Mouse (Mus musculus): Measurements from ENCODE around the gene Grin2c. TPM values are rescaled to one million over a fixed set of nuclear protein-coding genes. Genes with fewer than 3 reads are reported as not detected.
A peak's percentile ranks its signal among the peaks of the same experiment; 100 is the strongest.

Gene Grin2c
- polyA plus RNA-seq, 1 experiment = not detected

DNA sequence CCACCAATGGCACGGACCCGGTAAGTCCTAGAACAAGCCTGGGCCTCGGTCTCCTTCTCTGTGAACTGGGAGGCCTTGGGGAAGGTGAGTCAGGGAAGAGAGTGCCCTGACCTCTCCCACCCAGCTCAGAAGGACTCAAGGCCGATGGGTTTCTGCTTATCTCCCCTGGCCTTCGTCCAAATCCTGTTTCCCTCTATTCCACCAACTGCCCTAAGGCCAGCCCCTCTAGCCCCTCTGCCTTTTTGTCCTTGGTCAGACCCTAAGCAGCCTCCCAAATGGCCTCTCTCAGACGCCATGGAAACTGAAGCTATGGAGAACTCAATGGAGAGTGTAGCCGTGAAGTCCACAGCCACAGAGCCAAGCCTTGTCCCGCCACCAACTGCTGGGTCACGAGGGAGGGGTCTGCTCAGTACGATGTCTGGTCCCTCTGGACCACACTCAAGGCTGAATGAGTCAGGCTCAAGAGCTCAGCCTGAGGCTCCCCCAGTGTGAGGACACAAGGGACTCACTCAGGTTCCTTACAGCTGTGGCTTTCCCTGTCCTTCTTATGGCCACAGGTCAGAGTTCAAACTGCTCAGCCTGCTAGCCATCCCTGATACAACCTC, 6.0 kb upstream of the Grin2c start:
- no peaks in the 10 kb centered on the region for H3K79me3 ChIP-seq (ENCODE audit: low read depth)
- H3K27me3 ChIP-seq (ENCODE audit: control insufficient read depth, insufficient read depth, insufficient read length) = no peaks in the 10 kb centered on the region
- H3K36me3 ChIP-seq (ENCODE audit: control insufficient read depth, insufficient read depth) = peaks cover 3% of the 10 kb centered on the region
- no peak overlapping the region for H3K4me3 ChIP-seq (ENCODE audit: insufficient read depth, poor library complexity, severe bottlenecking)
- TF ChIP-seq MYOG (IDR thresholded peaks at IDR 0.05; ENCODE audit: control insufficient read depth, extremely low read depth, insufficient read length) (no peak), MYOD1 (IDR thresholded peaks at IDR 0.05; ENCODE audit: control insufficient read depth, insufficient read length, low read depth) (no peak), CTCF (IDR thresholded peaks at IDR 0.05; ENCODE audit: control insufficient read depth, insufficient read depth, insufficient read length) (no peak), USF1 (IDR thresholded peaks at IDR 0.05; ENCODE audit: low read depth) (no peak), FOSL1 (IDR thresholded peaks at IDR 0.05; ENCODE audit: insufficient read depth, low read length, poor library complexity, severe bottlenecking) (no peak), CEBPB (IDR thresholded peaks at IDR 0.05; ENCODE audit: low read depth) (no peak), MAX (IDR thresholded peaks at IDR 0.05) (no peak)
- H3ac ChIP-seq (ENCODE audit: control insufficient read depth, insufficient read length, low read depth) = no peak overlapping the region
- no peaks in the 10 kb centered on the region for H3K79me2 ChIP-seq (ENCODE audit: control insufficient read depth, insufficient read depth)

DNA sequence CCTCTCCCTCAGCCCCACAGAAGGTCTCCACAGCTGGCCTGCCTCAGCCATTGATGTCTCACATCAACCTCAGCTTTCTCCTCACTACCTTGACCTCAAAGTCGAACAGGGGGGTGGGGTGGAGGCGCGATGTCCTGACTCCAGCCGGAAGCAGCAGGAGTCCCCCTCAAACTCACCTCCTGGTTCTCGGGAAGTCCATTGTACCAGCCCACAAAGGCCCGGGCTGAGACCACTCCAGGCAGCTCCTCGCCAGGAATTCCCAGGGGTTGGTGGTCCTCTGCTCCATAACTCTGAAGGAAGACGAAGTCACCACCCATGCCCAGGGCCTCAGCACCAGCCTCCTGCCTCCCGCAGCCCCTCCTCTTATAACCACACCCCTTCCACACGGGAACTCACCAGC, 4.4 kb upstream of the Grin2c start:
- Histone ChIP-seq H3K27me3 (ENCODE audit: control insufficient read depth, insufficient read depth, insufficient read length) (peaks cover 12% of the 10 kb centered on the region), H3K36me3 (ENCODE audit: control insufficient read depth, insufficient read depth) (peaks cover 3% of the 10 kb centered on the region), H3ac (ENCODE audit: control insufficient read depth, insufficient read length, low read depth) (no peak overlapping the region), H3K4me3 (ENCODE audit: insufficient read depth, poor library complexity, severe bottlenecking) (no peak overlapping the region), H3K79me3 (ENCODE audit: low read depth) (no peaks in the 10 kb centered on the region), H3K79me2 (ENCODE audit: control insufficient read depth, insufficient read depth) (no peaks in the 10 kb centered on the region)
- TF ChIP-seq MAX (IDR thresholded peaks at IDR 0.05) = no peak
- no peak for TF ChIP-seq MYOG (IDR thresholded peaks at IDR 0.05; ENCODE audit: control insufficient read depth, extremely low read depth, insufficient read length)
- TF ChIP-seq MYOD1 (IDR thresholded peaks at IDR 0.05; ENCODE audit: control insufficient read depth, insufficient read length, low read depth) = no peak
- no peak for TF ChIP-seq FOSL1 (IDR thresholded peaks at IDR 0.05; ENCODE audit: insufficient read depth, low read length, poor library complexity, severe bottlenecking)
- TF ChIP-seq CTCF (IDR thresholded peaks at IDR 0.05; ENCODE audit: control insufficient read depth, insufficient read depth, insufficient read length) = no peak

DNA sequence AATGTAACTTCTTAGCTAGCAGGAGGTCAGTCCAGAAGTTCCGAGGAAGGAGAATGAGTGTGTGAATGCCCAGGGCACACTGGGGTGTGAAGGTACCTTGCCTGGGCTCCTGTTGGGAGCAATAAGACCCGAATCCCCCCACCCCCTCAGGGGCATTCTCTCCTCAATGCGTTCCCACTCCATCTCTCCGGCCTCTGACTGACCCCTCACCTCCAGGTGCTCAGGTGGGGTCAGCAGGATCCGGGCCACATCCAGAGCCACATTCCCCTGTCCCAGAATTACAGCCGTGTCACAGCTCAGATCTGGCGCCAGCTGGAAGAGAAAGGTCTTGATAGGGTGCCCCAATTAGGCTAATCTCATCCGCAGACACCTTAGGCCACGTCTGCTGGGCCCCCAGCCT, 4.0 kb upstream of the Grin2c start:
- peaks cover 3% of the 10 kb centered on the region for H3K36me3 ChIP-seq (ENCODE audit: control insufficient read depth, insufficient read depth)
- H3K79me3 ChIP-seq (ENCODE audit: low read depth) = no peaks in the 10 kb centered on the region
- H3ac ChIP-seq (ENCODE audit: control insufficient read depth, insufficient read length, low read depth) = no peak overlapping the region
- TF ChIP-seq MYOG (IDR thresholded peaks at IDR 0.05; ENCODE audit: control insufficient read depth, extremely low read depth, insufficient read length) (no peak), CTCF (IDR thresholded peaks at IDR 0.05; ENCODE audit: control insufficient read depth, insufficient read depth, insufficient read length) (no peak), MAX (IDR thresholded peaks at IDR 0.05) (no peak), CEBPB (IDR thresholded peaks at IDR 0.05; ENCODE audit: low read depth) (no peak), USF1 (IDR thresholded peaks at IDR 0.05; ENCODE audit: low read depth) (no peak), MYOD1 (IDR thresholded peaks at IDR 0.05; ENCODE audit: control insufficient read depth, insufficient read length, low read depth) (no peak)
- H3K27me3 ChIP-seq (ENCODE audit: control insufficient read depth, insufficient read depth, insufficient read length) = peaks cover 16% of the 10 kb centered on the region
- H3K79me2 ChIP-seq (ENCODE audit: control insufficient read depth, insufficient read depth) = no peaks in the 10 kb centered on the region
- H3K4me3 ChIP-seq (ENCODE audit: insufficient read depth, poor library complexity, severe bottlenecking) = no peak overlapping the region

DNA sequence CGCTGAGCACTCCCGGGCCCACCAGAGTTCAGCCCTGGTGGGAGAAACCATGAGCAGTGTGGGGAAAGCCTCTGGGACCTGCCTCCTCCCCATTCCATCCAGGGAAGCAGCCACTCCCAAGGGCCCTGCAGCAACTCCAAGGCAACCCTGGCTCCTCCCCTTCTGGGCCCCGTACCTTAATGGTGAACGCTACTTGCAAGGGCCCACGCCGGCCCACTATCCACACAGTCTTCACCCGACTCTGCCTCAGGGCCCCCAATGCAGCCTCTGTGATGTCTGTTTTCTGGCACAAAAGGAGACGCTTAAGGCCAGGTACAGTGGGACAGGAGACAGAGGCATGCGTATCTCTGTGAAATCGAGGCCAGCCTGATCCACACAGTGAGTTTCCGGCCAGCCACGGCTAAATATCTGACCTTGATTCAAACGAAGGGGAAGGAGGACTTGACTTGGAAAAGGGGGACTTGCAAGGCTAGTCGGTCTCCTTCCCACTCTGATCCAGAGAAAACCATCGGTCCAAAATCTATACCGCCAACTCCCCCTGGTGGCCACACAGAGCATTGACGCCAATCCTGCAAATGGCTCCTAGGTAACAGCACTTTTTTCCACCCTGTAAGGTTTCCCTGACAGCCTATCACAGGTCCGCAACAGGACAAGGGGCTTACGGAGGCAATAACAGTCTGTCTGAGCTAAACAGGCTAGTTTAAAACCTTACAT, 3.3 kb upstream of the Grin2c start:
- Histone ChIP-seq H3K79me3 (ENCODE audit: low read depth) (no peaks in the 10 kb centered on the region), H3K4me3 (ENCODE audit: insufficient read depth, poor library complexity, severe bottlenecking) (no peak overlapping the region), H3K27me3 (ENCODE audit: control insufficient read depth, insufficient read depth, insufficient read length) (peaks cover 23% of the 10 kb centered on the region), H3K36me3 (ENCODE audit: control insufficient read depth, insufficient read depth) (peaks cover 3% of the 10 kb centered on the region), H3ac (ENCODE audit: control insufficient read depth, insufficient read length, low read depth) (no peak overlapping the region), H3K79me2 (ENCODE audit: control insufficient read depth, insufficient read depth) (no peaks in the 10 kb centered on the region)
- TF ChIP-seq CTCF (IDR thresholded peaks at IDR 0.05; ENCODE audit: control insufficient read depth, insufficient read depth, insufficient read length) (peak; percentile 77), MYOD1 (IDR thresholded peaks at IDR 0.05; ENCODE audit: control insufficient read depth, insufficient read length, low read depth) (no peak)

DNA sequence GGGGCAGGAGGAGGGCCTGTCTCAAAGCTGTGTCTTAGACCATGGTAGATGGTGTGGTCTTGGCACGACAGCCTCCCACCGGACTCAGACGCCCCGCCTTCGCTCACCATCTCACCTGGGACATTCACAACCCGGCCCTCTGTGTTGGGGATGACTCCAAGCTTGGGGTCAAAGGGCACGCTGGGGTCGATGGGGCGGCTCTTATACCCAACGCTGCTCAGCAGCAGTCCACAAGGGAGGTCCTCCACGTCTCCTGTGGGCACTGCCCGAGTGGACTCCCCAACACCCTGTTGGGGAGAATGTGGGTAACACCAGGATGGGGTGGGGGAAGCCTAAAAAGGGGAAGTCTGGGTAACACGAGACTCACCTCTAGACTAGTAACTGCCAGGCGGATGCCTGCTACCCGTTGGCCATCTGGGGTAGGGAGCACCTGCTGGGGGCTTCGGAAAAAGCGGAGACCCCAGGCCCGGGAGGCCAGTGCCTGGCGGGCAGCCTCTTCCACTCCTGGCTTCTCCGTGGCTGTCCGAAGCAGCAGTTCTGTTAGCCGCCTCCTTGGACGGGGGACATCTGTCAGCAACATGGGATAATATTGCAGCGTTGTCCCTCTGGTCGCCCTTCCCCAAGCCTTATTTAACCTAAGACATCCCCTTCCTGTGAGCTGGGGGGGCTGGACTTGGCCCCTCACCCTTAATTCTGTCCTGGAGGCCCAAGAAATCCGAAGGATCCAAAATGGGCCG, 2.5 kb upstream of the Grin2c start:
- H3ac ChIP-seq (ENCODE audit: control insufficient read depth, insufficient read length, low read depth) = no peak overlapping the region
- peaks cover 32% of the 10 kb centered on the region for H3K27me3 ChIP-seq (ENCODE audit: control insufficient read depth, insufficient read depth, insufficient read length)
- H3K4me3 ChIP-seq (ENCODE audit: insufficient read depth, poor library complexity, severe bottlenecking) = no peak overlapping the region
- peaks cover 3% of the 10 kb centered on the region for H3K36me3 ChIP-seq (ENCODE audit: control insufficient read depth, insufficient read depth)
- no peaks in the 10 kb centered on the region for H3K79me3 ChIP-seq (ENCODE audit: low read depth)
- TF ChIP-seq USF1 (IDR thresholded peaks at IDR 0.05; ENCODE audit: low read depth) (no peak), MYOG (IDR thresholded peaks at IDR 0.05; ENCODE audit: control insufficient read depth, extremely low read depth, insufficient read length) (no peak), FOSL1 (IDR thresholded peaks at IDR 0.05; ENCODE audit: insufficient read depth, low read length, poor library complexity, severe bottlenecking) (no peak), CEBPB (IDR thresholded peaks at IDR 0.05; ENCODE audit: low read depth) (no peak), CTCF (IDR thresholded peaks at IDR 0.05; ENCODE audit: control insufficient read depth, insufficient read depth, insufficient read length) (no peak), MAX (IDR thresholded peaks at IDR 0.05) (no peak), MYOD1 (IDR thresholded peaks at IDR 0.05; ENCODE audit: control insufficient read depth, insufficient read length, low read depth) (no peak)
- H3K79me2 ChIP-seq (ENCODE audit: control insufficient read depth, insufficient read depth) = no peaks in the 10 kb centered on the region
